ENCODE assay signal across 24 mouse cellular contexts in genomic region chr5:150917131-150917858, GRCm38 (mm10). TPM values are rescaled to one million over a fixed set of nuclear protein-coding genes. Genes with fewer than 3 reads are reported as not detected.
DNase-seq lines count a peak whose midpoint lies in the region; ATAC-seq and TF ChIP-seq lines count a peak whose summit lies in the region.
"Had no signal": no experiment of that assay in that cellular context is flagged by ENCODE, and none has a peak within 500 bp of the region (broad histone marks: within the 10 kb centered on the region; RNA-seq: fewer than 3 reads in every experiment).

No protein-coding gene starts in this region.

- H3K27me3 ChIP-seq in forebrain, embryonic 15.5 days, result no peaks in the 10 kb centered on the region
- H3K27me3 ChIP-seq in forebrain, embryonic 12.5 days, result no peaks in the 10 kb centered on the region
- no peaks in the 10 kb centered on the region for H3K27me3 ChIP-seq in intestine, postnatal 0 days (replicated peaks; ENCODE audit: control insufficient read depth, insufficient read depth, low read length)
- H3K27me3 ChIP-seq: embryonic facial prominence, embryonic 13.5 days; heart, embryonic 13.5 days; midbrain, embryonic 12.5 days; stomach, embryonic 15.5 days had no signal

- H3K9ac ChIP-seq in forebrain, embryonic 15.5 days (replicated peaks), result no peak overlapping the region
- H3K9ac ChIP-seq in forebrain, embryonic 12.5 days, result no peak overlapping the region
- no peak overlapping the region for H3K9ac ChIP-seq in intestine, postnatal 0 days (ENCODE audit: low read depth, low read length)
- H3K9ac ChIP-seq: embryonic facial prominence, embryonic 13.5 days; heart, embryonic 13.5 days; limb, embryonic 13.5 days; midbrain, embryonic 12.5 days; stomach, embryonic 15.5 days had no signal

- TF ChIP-seq CTCF in intestine, postnatal 0 days (IDR thresholded peaks at IDR 0.05; ENCODE audit: low read depth), result no peak

- no peak overlapping the region for H3K27ac ChIP-seq in forebrain, embryonic 15.5 days (replicated peaks)
- H3K27ac ChIP-seq in forebrain, embryonic 12.5 days, result no peak overlapping the region
- H3K27ac ChIP-seq in intestine, postnatal 0 days (ENCODE audit: low read depth, low read length), result no peak overlapping the region; the same call in 1 of the 2 replicates
- H3K27ac ChIP-seq: embryonic facial prominence, embryonic 13.5 days; heart, embryonic 13.5 days; layer of hippocampus, adult 2 months; limb, embryonic 13.5 days; macrophage; midbrain, embryonic 12.5 days; stomach, embryonic 15.5 days had no signal

- no peak overlapping the region for H3K4me3 ChIP-seq in forebrain, embryonic 15.5 days
- H3K4me3 ChIP-seq in forebrain, embryonic 12.5 days (replicated peaks), result no peak overlapping the region
- no peak overlapping the region for H3K4me3 ChIP-seq in intestine, postnatal 0 days (ENCODE audit: low read depth, low read length)
- H3K4me3 ChIP-seq: embryonic facial prominence, embryonic 13.5 days; heart, embryonic 13.5 days; layer of hippocampus, adult 2 months; limb, embryonic 13.5 days; midbrain, embryonic 12.5 days; myocyte; stomach, embryonic 15.5 days had no signal

- peaks cover 4% of the 10 kb centered on the region; the same call in 1 of the 2 replicates for H3K4me1 ChIP-seq in forebrain, embryonic 15.5 days
- no peaks in the 10 kb centered on the region; the same call in 1 of the 2 replicates for H3K4me1 ChIP-seq in forebrain, embryonic 12.5 days
- 0 out of 2 replicates have a peak, but pooled peaks cover 2% of the 10 kb centered on the region for H3K4me1 ChIP-seq in intestine, postnatal 0 days (replicated peaks; ENCODE audit: control insufficient read depth, insufficient read depth, low read length)
- H3K4me1 ChIP-seq: midbrain, embryonic 12.5 days; stomach, embryonic 15.5 days had no signal

- no peaks in the 10 kb centered on the region for H3K36me3 ChIP-seq in forebrain, embryonic 15.5 days
- H3K36me3 ChIP-seq in forebrain, embryonic 12.5 days (replicated peaks), result no peaks in the 10 kb centered on the region
- no peaks in the 10 kb centered on the region for H3K36me3 ChIP-seq in intestine, postnatal 0 days (ENCODE audit: control insufficient read depth, insufficient read depth)
- H3K36me3 ChIP-seq: embryonic facial prominence, embryonic 13.5 days; heart, embryonic 13.5 days; limb, embryonic 13.5 days; midbrain, embryonic 12.5 days; stomach, embryonic 15.5 days had no signal

- WGBS in forebrain, embryonic 15.5 days, result 71% methylated on average over 21 of the region's 21 CpGs
- WGBS in forebrain, embryonic 12.5 days, result 84% methylated on average over 21 of the region's 21 CpGs
- WGBS in intestine, postnatal 0 days, result 60% methylated on average over 21 of the region's 21 CpGs

- 0 out of 2 replicates have a peak, but pooled peaks have one; percentile 64 for ATAC-seq in forebrain, embryonic 15.5 days (replicated peaks)
- ATAC-seq in forebrain, embryonic 12.5 days (ENCODE audit: low FRiP score), result no peak
- peak; percentile 70 for ATAC-seq in intestine, postnatal 0 days
- ATAC-seq: hindbrain, embryonic 16.5 days had no signal

- H3K9me3 ChIP-seq in forebrain, embryonic 15.5 days, result no peaks in the 10 kb centered on the region
- no peaks in the 10 kb centered on the region for H3K9me3 ChIP-seq in forebrain, embryonic 12.5 days
- no peaks in the 10 kb centered on the region for H3K9me3 ChIP-seq in intestine, postnatal 0 days (ENCODE audit: control insufficient read depth)
- H3K9me3 ChIP-seq: embryonic facial prominence, embryonic 13.5 days; heart, embryonic 13.5 days; limb, embryonic 13.5 days; midbrain, embryonic 12.5 days; stomach, embryonic 15.5 days had no signal

- peak; percentile 24 to 30 for DNase-seq in layer of hippocampus, postnatal 10 days (ENCODE audit: low spot score in 2 of 2)
- no peak for DNase-seq in layer of hippocampus, postnatal 14 days (ENCODE audit: low spot score in 2 of 2)
- DNase-seq in kidney, postnatal 25 days, result peak; percentile 78 to 79
- no peak for DNase-seq in lung, postnatal 10 days
- no peak for DNase-seq in lung, postnatal 4 days
- DNase-seq: adrenal gland, adult 2 months; cerebellum, adult 11-12 months; heart, postnatal 36 days; lung, adult 18-20 months; retina, postnatal 1 day; spleen, adult 18-20 months; thymus, adult 2 months had no signal

- H3K4me2 ChIP-seq in forebrain, embryonic 15.5 days (replicated peaks), result no peak overlapping the region
- H3K4me2 ChIP-seq in forebrain, embryonic 12.5 days, result no peak overlapping the region
- H3K4me2 ChIP-seq in intestine, postnatal 0 days (replicated peaks; ENCODE audit: low read depth), result peak overlapping the region; percentile 6; the same call in 1 of the 2 replicates
- H3K4me2 ChIP-seq: embryonic facial prominence, embryonic 13.5 days; heart, embryonic 13.5 days; limb, embryonic 13.5 days; midbrain, embryonic 12.5 days; stomach, embryonic 15.5 days had no signal

RNA-seq across cellular contexts. Expression of gene Kl, which starts 35.1 kb away (rescaled TPM):
- 0.29 and 0.37 TPM in 2 replicates for polyA plus RNA-seq in forebrain, embryonic 15.5 days (2015; fragmentation: Nextera tagmentation; extraction: Ambion mirVana)
- polyA plus RNA-seq in forebrain, embryonic 12.5 days (2016; fragmentation: Nextera tagmentation; extraction: Ambion mirVana), result 0.19 and 0.20 TPM in 2 replicates
- total RNA-seq in layer of hippocampus, postnatal 10 days (2021), result 1 to 10 TPM; 3.9 to 5.1 TPM
- 10 to 100 TPM in 1 of 2 experiments, 1 to 10 TPM in 1; 5.6 to 16.7 TPM for total RNA-seq in layer of hippocampus, postnatal 14 days (2021)
- polyA plus RNA-seq in intestine, postnatal 0 days (2015; fragmentation: Nextera tagmentation; extraction: Ambion mirVana), result 0.07 TPM in 2 replicates
- polyA plus RNA-seq: macrophage, myocyte had no signal

Comparison
In these comparisons a context has a peak if more than half of its experiments do, and no peak if none do; other contexts are left out.
1. DNase-seq: peak in layer of hippocampus, postnatal 10 days (2 of 2) and kidney, postnatal 25 days (2 of 2); none in layer of hippocampus, postnatal 14 days (0 of 2), lung, postnatal 10 days (single experiment) and lung, postnatal 4 days (0 of 2).